Mouse (Mus musculus): ENCODE data around the gene Kcnj13.

DNA sequence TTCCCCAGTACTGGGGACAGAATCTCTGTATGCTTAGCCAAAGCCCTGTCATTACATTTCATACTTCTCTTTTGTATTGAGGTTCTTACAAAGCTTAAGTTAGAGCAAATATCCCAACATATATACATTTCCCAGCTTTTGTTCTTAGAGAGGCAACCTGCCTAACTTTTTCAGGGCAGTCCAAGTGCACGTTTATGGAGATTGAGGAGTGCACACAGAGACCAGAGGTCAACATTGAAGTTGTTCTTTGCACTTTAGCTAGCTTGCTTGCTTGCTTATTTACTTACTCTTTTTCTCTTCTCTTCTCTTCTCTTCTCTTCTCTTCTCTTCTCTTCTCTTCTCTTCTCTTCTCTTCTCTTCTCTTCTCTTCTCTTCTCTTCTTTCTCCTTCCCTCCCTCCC lies 34.3 kb downstream of the Kcnj13 start:
- TF ChIP-seq EP300 (optimal IDR thresholded peaks at IDR 0.05) (no peak), CTCF (IDR thresholded peaks at IDR 0.05; ENCODE audit: low read depth) (no peak)

Data from stomach, postnatal 0 days (tissue).